ENCODE assay signal across 8 mouse cellular contexts in the genomic region with DNA sequence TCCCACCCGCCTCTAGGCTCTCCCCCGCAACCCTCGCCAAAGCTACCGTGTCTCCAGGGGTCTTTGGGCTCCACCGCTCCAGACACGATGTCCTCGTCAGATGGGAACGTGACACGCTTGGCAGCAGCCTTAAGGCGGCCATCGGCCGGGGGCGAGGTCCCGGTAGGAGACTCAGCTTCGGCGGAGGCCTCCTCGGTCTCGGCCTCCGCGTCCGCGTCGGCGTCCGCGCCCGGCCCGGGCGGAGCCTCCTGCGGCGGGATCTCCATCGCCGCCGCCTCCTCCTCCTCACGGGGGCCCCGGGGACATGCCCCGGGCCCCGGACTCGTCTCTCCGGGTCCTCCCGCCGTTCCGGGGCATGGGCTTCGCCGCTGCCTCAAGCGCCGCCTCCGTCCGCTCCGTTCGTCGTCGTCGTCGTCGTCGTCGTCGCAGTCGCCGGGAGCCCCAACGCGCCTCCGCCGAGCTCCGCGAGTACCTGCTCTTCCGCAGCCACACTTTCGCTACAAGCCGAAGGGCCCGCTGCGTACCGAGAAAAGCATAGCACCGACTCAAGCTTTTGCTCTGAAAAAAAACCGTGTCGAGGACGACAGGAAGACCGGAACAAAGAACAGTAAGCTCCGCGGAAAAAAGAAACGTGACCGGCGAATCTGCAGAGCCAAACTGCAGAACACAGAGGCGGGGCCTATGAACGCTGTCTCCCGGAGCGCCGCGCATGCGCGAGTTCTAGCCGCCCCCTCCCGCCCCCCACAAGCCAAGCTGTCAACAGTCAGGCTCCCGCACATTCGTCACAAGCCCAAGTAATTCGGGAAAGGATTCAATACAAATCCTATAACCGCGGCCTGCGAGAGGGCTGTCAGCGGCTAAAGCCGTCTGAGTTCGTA. TPM values are rescaled to one million over a fixed set of nuclear protein-coding genes. Genes with fewer than 3 reads are reported as not detected.
A peak's percentile ranks its signal among the peaks of the same experiment; 100 is the strongest.
DNase-seq lines count a peak whose midpoint lies in the region; ATAC-seq and TF ChIP-seq lines count a peak whose summit lies in the region.

No protein-coding gene starts in this region.

- peaks cover 4% of the 10 kb centered on the region for H3K4me1 ChIP-seq in ES-Bruce4 (ENCODE audit: control insufficient read depth, insufficient read depth, low read length)
- H3K4me1 ChIP-seq in forebrain, embryonic 12.5 days = peaks cover 46% of the 10 kb centered on the region
- H3K4me1 ChIP-seq in heart, postnatal 0 days (ENCODE audit: control insufficient read depth, insufficient read depth) = peaks cover 31% of the 10 kb centered on the region; the same call in 1 of the 2 replicates
- peaks cover 78% of the 10 kb centered on the region for H3K4me1 ChIP-seq in liver, embryonic 15.5 days (replicated peaks)
- peaks cover 25% of the 10 kb centered on the region for H3K4me1 ChIP-seq in neural tube, embryonic 11.5 days (ENCODE audit: control insufficient read depth, insufficient read depth, low read length)
- H3K4me1 ChIP-seq in stomach, embryonic 16.5 days (ENCODE audit: control insufficient read depth, insufficient read depth, low read length) = peaks cover 46% of the 10 kb centered on the region

- no peak for TF ChIP-seq CTCF in ES-Bruce4 (IDR thresholded peaks at IDR 0.05; ENCODE audit: low read depth, low read length)
- no peak for TF ChIP-seq CTCF in heart, postnatal 0 days (IDR thresholded peaks at IDR 0.05; ENCODE audit: low read depth)

- peak; percentile 90 for ATAC-seq in forebrain, embryonic 12.5 days (ENCODE audit: low FRiP score)
- ATAC-seq in heart, postnatal 0 days (ENCODE audit: insufficient read depth, low read depth) = peak; percentile 87
- ATAC-seq in liver, embryonic 15.5 days (ENCODE audit: insufficient read depth) = peak; percentile 79
- peak; percentile 85 for ATAC-seq in neural tube, embryonic 11.5 days (ENCODE audit: insufficient read depth, low FRiP score, low TSS enrichment)
- ATAC-seq in stomach, embryonic 16.5 days (ENCODE audit: insufficient read depth, low FRiP score) = peak; percentile 92

- H3K9me3 ChIP-seq in ES-Bruce4 (replicated peaks; ENCODE audit: control insufficient read depth, insufficient read depth, low read length, poor library complexity, severe bottlenecking) = no peaks in the 10 kb centered on the region
- H3K9me3 ChIP-seq in forebrain, embryonic 12.5 days = peaks cover 6% of the 10 kb centered on the region; the same call in 1 of the 2 replicates
- H3K9me3 ChIP-seq in heart, postnatal 0 days (replicated peaks; ENCODE audit: control insufficient read depth, low read length) = no peaks in the 10 kb centered on the region
- no peaks in the 10 kb centered on the region for H3K9me3 ChIP-seq in liver, embryonic 15.5 days (replicated peaks)
- no peaks in the 10 kb centered on the region for H3K9me3 ChIP-seq in neural tube, embryonic 11.5 days (ENCODE audit: control insufficient read depth, low read length)
- H3K9me3 ChIP-seq in stomach, embryonic 16.5 days (replicated peaks; ENCODE audit: control insufficient read depth, low read length) = no peaks in the 10 kb centered on the region

- H3K36me3 ChIP-seq in ES-Bruce4 (ENCODE audit: control insufficient read depth, insufficient read depth, low read length, poor library complexity, severe bottlenecking) = peaks cover 5% of the 10 kb centered on the region; the same call in 1 of the 2 replicates
- peaks cover 32% of the 10 kb centered on the region for H3K36me3 ChIP-seq in forebrain, embryonic 12.5 days (replicated peaks)
- H3K36me3 ChIP-seq in heart, postnatal 0 days (replicated peaks; ENCODE audit: control insufficient read depth, insufficient read depth, low read length) = peaks cover 18% of the 10 kb centered on the region
- peaks cover 45% of the 10 kb centered on the region for H3K36me3 ChIP-seq in liver, embryonic 15.5 days (replicated peaks)
- peaks cover 13% of the 10 kb centered on the region for H3K36me3 ChIP-seq in neural tube, embryonic 11.5 days (ENCODE audit: control insufficient read depth, insufficient read depth, low read length)
- H3K36me3 ChIP-seq in stomach, embryonic 16.5 days (ENCODE audit: control insufficient read depth, insufficient read depth, low read length) = peaks cover 15% of the 10 kb centered on the region

- peak; percentile 96 for DNase-seq in c-Kit-positive CD71-positive TER-119-positive erythroid progenitor cells, embryonic 14.5 days (ENCODE audit: low spot score)
- DNase-seq in heart, postnatal 0 days (ENCODE audit: low spot score) = peak; percentile 95
- peak; percentile 92 to 96 for DNase-seq in kidney, postnatal 36 days
- peak; percentile 94 for DNase-seq in neural tube, embryonic 11.5 days (ENCODE audit: low spot score)

- peak overlapping the region; percentile 74 for H3K9ac ChIP-seq in ES-Bruce4 (ENCODE audit: low read depth, poor library complexity, severe bottlenecking)
- peak overlapping the region; percentile 96 for H3K9ac ChIP-seq in forebrain, embryonic 12.5 days
- peak overlapping the region; percentile 94 for H3K9ac ChIP-seq in heart, postnatal 0 days (replicated peaks; ENCODE audit: low read depth, low read length)
- peak overlapping the region; percentile 96 for H3K9ac ChIP-seq in liver, embryonic 15.5 days
- peak overlapping the region; percentile 97 for H3K9ac ChIP-seq in neural tube, embryonic 11.5 days (ENCODE audit: low read length)
- peak overlapping the region; percentile 97 for H3K9ac ChIP-seq in stomach, embryonic 16.5 days (ENCODE audit: low read length)

- no peak for TF ChIP-seq POLR2A in ES-Bruce4 (IDR thresholded peaks at IDR 0.05; ENCODE audit: insufficient read depth, low read length)

- under 1% methylated on average over 101 of the region's 102 CpGs for WGBS in forebrain, embryonic 12.5 days
- under 1% methylated on average over 102 of the region's 102 CpGs for WGBS in heart, postnatal 0 days
- under 1% methylated on average over 102 of the region's 102 CpGs for WGBS in liver, embryonic 15.5 days (ENCODE audit: insufficient replicate concordance)
- under 1% methylated on average over 94 of the region's 102 CpGs for WGBS in neural tube, embryonic 11.5 days
- WGBS in stomach, embryonic 16.5 days = under 1% methylated on average over 100 of the region's 102 CpGs

- no peak overlapping the region for H3K27ac ChIP-seq in ES-Bruce4 (ENCODE audit: insufficient read depth, low read length)
- peak overlapping the region; percentile 92 for H3K27ac ChIP-seq in forebrain, embryonic 12.5 days
- H3K27ac ChIP-seq in heart, postnatal 0 days (ENCODE audit: low read depth) = peak overlapping the region; percentile 93
- H3K27ac ChIP-seq in liver, embryonic 15.5 days (replicated peaks) = peak overlapping the region; percentile 94
- H3K27ac ChIP-seq in neural tube, embryonic 11.5 days (ENCODE audit: low read depth, low read length) = peak overlapping the region; percentile 88
- H3K27ac ChIP-seq in stomach, embryonic 16.5 days (ENCODE audit: low read length) = peak overlapping the region; percentile 95

- TF ChIP-seq EP300 in ES-Bruce4 (IDR thresholded peaks at IDR 0.05; ENCODE audit: insufficient read depth, low read depth, low read length) = no peak
- no peak for TF ChIP-seq EP300 in heart, postnatal 0 days (IDR thresholded peaks at IDR 0.05; ENCODE audit: low read depth)

- H3K27me3 ChIP-seq in ES-Bruce4 (ENCODE audit: control insufficient read depth, insufficient read depth, low read length, poor library complexity, severe bottlenecking) = no peaks in the 10 kb centered on the region
- H3K27me3 ChIP-seq in forebrain, embryonic 12.5 days = no peaks in the 10 kb centered on the region
- H3K27me3 ChIP-seq in heart, postnatal 0 days (ENCODE audit: control insufficient read depth, insufficient read depth, low read length) = no peaks in the 10 kb centered on the region
- no peaks in the 10 kb centered on the region for H3K27me3 ChIP-seq in liver, embryonic 15.5 days
- no peaks in the 10 kb centered on the region for H3K27me3 ChIP-seq in neural tube, embryonic 11.5 days (ENCODE audit: control insufficient read depth, insufficient read depth, low read length)
- H3K27me3 ChIP-seq in stomach, embryonic 16.5 days (ENCODE audit: control insufficient read depth, insufficient read depth, low read length) = no peaks in the 10 kb centered on the region

- H3K4me3 ChIP-seq in ES-Bruce4 (ENCODE audit: low read depth, low read length) = peak overlapping the region; percentile 79
- H3K4me3 ChIP-seq in forebrain, embryonic 12.5 days (replicated peaks) = peak overlapping the region; percentile 98
- H3K4me3 ChIP-seq in heart, postnatal 0 days (ENCODE audit: low read depth, low read length) = peak overlapping the region; percentile 63
- peak overlapping the region; percentile 94 for H3K4me3 ChIP-seq in liver, embryonic 15.5 days (replicated peaks)
- peak overlapping the region; percentile 96 for H3K4me3 ChIP-seq in neural tube, embryonic 11.5 days (ENCODE audit: low read depth, low read length)
- peak overlapping the region; percentile 99 for H3K4me3 ChIP-seq in stomach, embryonic 16.5 days (replicated peaks; ENCODE audit: low read length)

- H3K4me2 ChIP-seq in forebrain, embryonic 12.5 days = peak overlapping the region; percentile 99
- H3K4me2 ChIP-seq in heart, postnatal 0 days (ENCODE audit: low read depth, low read length) = peak overlapping the region; percentile 71
- peak overlapping the region; percentile 90 for H3K4me2 ChIP-seq in liver, embryonic 15.5 days
- H3K4me2 ChIP-seq in neural tube, embryonic 11.5 days (ENCODE audit: low read depth) = peak overlapping the region; percentile 96
- H3K4me2 ChIP-seq in stomach, embryonic 16.5 days (ENCODE audit: low read depth, low read length) = peak overlapping the region; percentile 98

RNA-seq across cellular contexts. Expression of gene Ppp1r37, which starts 0.9 kb away (rescaled TPM):
- polyA plus RNA-seq in ES-Bruce4 (2011; ENCODE audit: insufficient read depth, insufficient read length, low read depth, missing spikeins) = 16.1 and 19.1 TPM in 2 replicates
- polyA plus RNA-seq in forebrain, embryonic 12.5 days (2016; fragmentation: Nextera tagmentation; extraction: Ambion mirVana) = 34.9 and 35.4 TPM in 2 replicates
- total RNA-seq in heart, postnatal 0 days (2014; rRNA removed; ENCODE audit: low replicate concordance) = 40.6 and 53.3 TPM in 2 replicates
- 11.4 and 12.6 TPM in 2 replicates for polyA plus RNA-seq in heart, postnatal 0 days (2015; fragmentation: Nextera tagmentation; extraction: Ambion mirVana)
- 10.2 and 15.7 TPM in 2 replicates for polyA plus RNA-seq in liver, embryonic 15.5 days (2015; fragmentation: Nextera tagmentation; extraction: Ambion mirVana)
- 4.5 and 4.7 TPM in 2 replicates for polyA plus RNA-seq in neural tube, embryonic 11.5 days (2014; fragmentation: Nextera tagmentation; extraction: Ambion mirVana)
- 19.1 and 20.4 TPM in 2 replicates for polyA plus RNA-seq in stomach, embryonic 16.5 days (2015; fragmentation: Nextera tagmentation; extraction: Ambion mirVana)

RNA-seq across cellular contexts. Expression of gene Zfp296, which starts 15.1 kb away (rescaled TPM):
- 21.5 and 23.5 TPM in 2 replicates for polyA plus RNA-seq in ES-Bruce4 (2011; ENCODE audit: insufficient read depth, insufficient read length, low read depth, missing spikeins)
- polyA plus RNA-seq in forebrain, embryonic 12.5 days (2016; fragmentation: Nextera tagmentation; extraction: Ambion mirVana) = 0.18 and 0.34 TPM in 2 replicates
- 0.12 and 3.6 TPM in 2 replicates for total RNA-seq in heart, postnatal 0 days (2014; rRNA removed; ENCODE audit: low replicate concordance)
- 0.12 and 0.15 TPM in 2 replicates for polyA plus RNA-seq in heart, postnatal 0 days (2015; fragmentation: Nextera tagmentation; extraction: Ambion mirVana)
- polyA plus RNA-seq in liver, embryonic 15.5 days (2015; fragmentation: Nextera tagmentation; extraction: Ambion mirVana) = 0.60 and 0.81 TPM in 2 replicates
- polyA plus RNA-seq in neural tube, embryonic 11.5 days (2014; fragmentation: Nextera tagmentation; extraction: Ambion mirVana) = 0.44 and 0.57 TPM in 2 replicates
- polyA plus RNA-seq in stomach, embryonic 16.5 days (2015; fragmentation: Nextera tagmentation; extraction: Ambion mirVana) = 2.8 and 3.7 TPM in 2 replicates

RNA-seq across cellular contexts. Expression of gene Gemin7, which starts 15.4 kb away (rescaled TPM):
- 25.2 and 30.5 TPM in 2 replicates for polyA plus RNA-seq in ES-Bruce4 (2011; ENCODE audit: insufficient read depth, insufficient read length, low read depth, missing spikeins)
- polyA plus RNA-seq in forebrain, embryonic 12.5 days (2016; fragmentation: Nextera tagmentation; extraction: Ambion mirVana) = 120 and 125 TPM in 2 replicates
- total RNA-seq in heart, postnatal 0 days (2014; rRNA removed; ENCODE audit: low replicate concordance) = 63.2 and 67.3 TPM in 2 replicates
- polyA plus RNA-seq in heart, postnatal 0 days (2015; fragmentation: Nextera tagmentation; extraction: Ambion mirVana) = 114 and 115 TPM in 2 replicates
- 79.6 and 90.9 TPM in 2 replicates for polyA plus RNA-seq in liver, embryonic 15.5 days (2015; fragmentation: Nextera tagmentation; extraction: Ambion mirVana)
- polyA plus RNA-seq in neural tube, embryonic 11.5 days (2014; fragmentation: Nextera tagmentation; extraction: Ambion mirVana) = 161 and 171 TPM in 2 replicates
- polyA plus RNA-seq in stomach, embryonic 16.5 days (2015; fragmentation: Nextera tagmentation; extraction: Ambion mirVana) = 141 and 153 TPM in 2 replicates

RNA-seq across cellular contexts. Expression of gene Clasrp, which starts 42.3 kb away (rescaled TPM):
- 52.3 and 57.4 TPM in 2 replicates for polyA plus RNA-seq in ES-Bruce4 (2011; ENCODE audit: insufficient read depth, insufficient read length, low read depth, missing spikeins)
- polyA plus RNA-seq in forebrain, embryonic 12.5 days (2016; fragmentation: Nextera tagmentation; extraction: Ambion mirVana) = 66.3 and 67.6 TPM in 2 replicates
- total RNA-seq in heart, postnatal 0 days (2014; rRNA removed; ENCODE audit: low replicate concordance) = 18.9 and 75.2 TPM in 2 replicates
- 13.4 and 17.5 TPM in 2 replicates for polyA plus RNA-seq in heart, postnatal 0 days (2015; fragmentation: Nextera tagmentation; extraction: Ambion mirVana)
- 12.2 and 13.4 TPM in 2 replicates for polyA plus RNA-seq in liver, embryonic 15.5 days (2015; fragmentation: Nextera tagmentation; extraction: Ambion mirVana)
- 48.0 and 53.5 TPM in 2 replicates for polyA plus RNA-seq in neural tube, embryonic 11.5 days (2014; fragmentation: Nextera tagmentation; extraction: Ambion mirVana)
- polyA plus RNA-seq in stomach, embryonic 16.5 days (2015; fragmentation: Nextera tagmentation; extraction: Ambion mirVana) = 28.6 and 35.2 TPM in 2 replicates

RNA-seq across cellular contexts. Expression of gene Nkpd1, which starts 44.4 kb away (rescaled TPM):
- 0.23 and 0.34 TPM in 2 replicates for polyA plus RNA-seq in ES-Bruce4 (2011; ENCODE audit: insufficient read depth, insufficient read length, low read depth, missing spikeins)
- 0.17 TPM in 1 of 2 replicates, not detected in the other for polyA plus RNA-seq in forebrain, embryonic 12.5 days (2016; fragmentation: Nextera tagmentation; extraction: Ambion mirVana)
- total RNA-seq in heart, postnatal 0 days (2014; rRNA removed; ENCODE audit: low replicate concordance) = not detected in 2 replicates
- not detected in 2 replicates for polyA plus RNA-seq in heart, postnatal 0 days (2015; fragmentation: Nextera tagmentation; extraction: Ambion mirVana)
- polyA plus RNA-seq in liver, embryonic 15.5 days (2015; fragmentation: Nextera tagmentation; extraction: Ambion mirVana) = not detected in 2 replicates
- polyA plus RNA-seq in neural tube, embryonic 11.5 days (2014; fragmentation: Nextera tagmentation; extraction: Ambion mirVana) = not detected in 2 replicates
- polyA plus RNA-seq in stomach, embryonic 16.5 days (2015; fragmentation: Nextera tagmentation; extraction: Ambion mirVana) = 1.8 and 3.3 TPM in 2 replicates
